Mouse (Mus musculus): ENCODE results near the gene Pyy. TPM values are rescaled to one million over a fixed set of nuclear protein-coding genes. Genes with fewer than 3 reads are reported as not detected.

Gene Pyy
- polyA plus RNA-seq, 1 experiment from 2014 or later, result not detected

DNA sequence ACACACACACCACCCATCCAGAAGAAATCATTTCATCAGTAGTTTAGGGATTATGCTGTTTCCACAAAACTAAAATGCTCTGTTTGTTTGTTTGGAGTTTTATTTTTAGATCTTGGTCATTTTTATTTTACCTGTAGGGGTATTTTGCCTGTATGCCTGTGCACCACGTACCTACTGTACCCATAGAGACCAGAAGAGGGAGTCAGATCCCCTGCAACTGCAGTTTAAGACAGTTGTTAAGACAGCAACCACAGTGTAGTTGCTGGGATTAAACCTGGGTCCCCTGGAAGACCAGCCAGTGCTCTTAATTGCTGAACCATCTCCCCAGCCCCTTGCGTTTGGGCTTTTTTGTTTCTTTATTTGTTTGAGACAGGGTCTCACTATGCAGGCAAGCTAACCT is 38.7 kb downstream of the Pyy start:
- Histone ChIP-seq H3K27ac (replicated peaks) (0 out of 2 replicates have a peak overlapping the region, but pooled peaks have one; percentile 24), H3K4me1 (peaks cover 17% of the 10 kb centered on the region), H3K4me2 (replicated peaks) (no peak overlapping the region), H3K27me3 (no peaks in the 10 kb centered on the region), H3K36me3 (no peaks in the 10 kb centered on the region), H3K9me3 (no peaks in the 10 kb centered on the region), H3K4me3 (no peak overlapping the region), H3K9ac (replicated peaks) (no peak overlapping the region)
- 37% methylated on average over 2 of the region's 2 CpGs for WGBS
- no peak for ATAC-seq (replicated peaks)

DNA sequence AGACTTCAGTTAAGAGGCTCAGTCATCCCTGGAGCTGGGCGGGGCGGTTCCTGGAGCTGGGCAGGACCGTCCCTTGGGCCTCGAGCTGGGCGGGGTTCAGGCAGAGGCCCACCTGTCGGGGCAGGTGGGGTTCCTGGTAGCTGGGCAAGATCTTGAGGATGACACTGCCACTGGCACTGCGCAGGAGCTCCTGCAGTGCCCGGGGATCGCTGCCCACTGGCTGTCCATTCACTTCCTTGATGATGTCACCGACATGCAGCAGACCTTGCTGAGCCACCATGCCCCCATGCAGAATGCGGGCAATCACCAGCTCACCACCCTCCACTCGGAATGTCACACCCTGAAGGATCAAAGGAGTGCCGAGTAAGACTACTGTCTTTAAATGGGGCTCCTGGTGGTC is 44.6 kb downstream of the Pyy start:
- H3K4me2 ChIP-seq (replicated peaks), result no peak overlapping the region
- no peaks in the 10 kb centered on the region for H3K27me3 ChIP-seq
- peaks cover 26% of the 10 kb centered on the region; the same call in 1 of the 2 replicates for H3K36me3 ChIP-seq
- peaks cover 9% of the 10 kb centered on the region; the same call in 1 of the 2 replicates for H3K4me1 ChIP-seq
- no peak overlapping the region for H3K27ac ChIP-seq (replicated peaks)
- no peak overlapping the region for H3K9ac ChIP-seq (replicated peaks)
- H3K4me3 ChIP-seq, result no peak overlapping the region
- 82% methylated on average over 13 of the region's 13 CpGs for WGBS
- H3K9me3 ChIP-seq, result no peaks in the 10 kb centered on the region
- no peak for ATAC-seq (replicated peaks)

DNA sequence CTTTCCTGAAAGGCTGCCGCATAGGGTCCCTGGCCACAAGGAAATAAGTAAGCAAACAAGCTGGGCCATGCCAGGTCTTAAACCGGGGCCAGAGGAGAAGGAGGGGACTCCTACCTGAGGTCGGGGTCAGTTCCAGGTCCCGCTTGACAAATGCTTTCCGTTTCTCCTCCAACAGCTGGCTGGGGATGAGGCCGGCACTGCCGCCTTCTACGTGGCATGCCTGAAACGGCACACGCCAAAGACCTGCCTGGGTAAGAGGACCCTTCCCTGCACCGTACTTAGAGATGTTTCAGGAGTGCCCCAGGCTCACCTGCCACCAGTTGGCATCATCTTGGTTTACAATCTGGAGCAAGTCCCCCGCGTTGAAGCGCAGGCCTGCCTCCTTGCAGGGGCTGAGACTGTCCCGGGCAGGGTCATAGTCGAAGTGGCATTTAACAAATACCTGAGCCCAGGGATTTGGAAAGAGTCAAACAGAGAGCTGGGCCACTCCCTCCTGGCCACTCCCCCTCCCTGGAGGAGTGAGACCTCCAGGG is 45.6 kb downstream of the Pyy start:
- Histone ChIP-seq H3K4me3 (no peak overlapping the region), H3K9me3 (no peaks in the 10 kb centered on the region), H3K9ac (replicated peaks) (no peak overlapping the region), H3K4me2 (replicated peaks) (no peak overlapping the region), H3K27ac (replicated peaks) (no peak overlapping the region), H3K36me3 (peaks cover 29% of the 10 kb centered on the region; the same call in 1 of the 2 replicates), H3K27me3 (no peaks in the 10 kb centered on the region), H3K4me1 (peaks cover 9% of the 10 kb centered on the region; the same call in 1 of the 2 replicates)
- ATAC-seq (replicated peaks), result no peak
- 35% methylated on average over 16 of the region's 16 CpGs for WGBS

DNA sequence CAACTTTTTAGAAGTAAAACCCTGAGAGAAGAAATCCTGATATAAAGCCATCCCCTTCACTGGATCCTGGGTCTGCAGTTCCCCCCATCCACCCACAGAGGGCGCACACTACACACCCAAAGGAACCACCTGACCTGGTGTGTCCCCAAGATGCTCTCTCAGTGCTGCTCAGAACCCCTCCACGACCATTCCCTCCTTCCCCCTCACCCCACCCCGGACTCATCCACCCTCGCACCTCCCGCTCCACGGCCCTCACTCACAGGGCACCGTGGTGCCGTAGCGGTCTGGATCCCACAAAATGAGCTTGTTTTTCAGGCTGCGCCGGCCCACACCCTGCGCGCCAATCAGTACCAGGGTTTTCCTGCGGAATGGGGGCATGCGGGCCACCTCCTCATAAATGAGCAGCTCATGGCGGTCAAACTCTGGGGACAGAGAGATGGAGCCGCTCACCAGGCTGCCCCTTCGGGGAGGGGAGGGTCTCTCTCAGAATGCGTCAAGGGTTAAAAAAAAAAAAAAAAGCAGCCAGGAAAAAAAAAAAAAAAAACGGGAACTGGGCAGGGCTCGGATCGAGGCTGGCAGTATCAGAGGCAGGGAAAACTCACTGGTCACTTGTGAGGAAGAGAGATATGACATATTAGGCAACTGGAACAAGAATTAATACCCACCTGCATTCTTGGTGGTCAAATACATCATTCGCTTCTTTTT is 46.2 kb downstream of the Pyy start:
- H3K27me3 ChIP-seq, result no peaks in the 10 kb centered on the region

More for the DNA sequence above, 46.2 kb downstream of the Pyy start:
- 5% methylated on average over 23 of the region's 23 CpGs for WGBS
- Histone ChIP-seq H3K4me2 (replicated peaks) (peak overlapping the region; percentile 72), H3K9ac (replicated peaks) (peak overlapping the region; percentile 41), H3K36me3 (peaks cover 29% of the 10 kb centered on the region; the same call in 1 of the 2 replicates), H3K27ac (replicated peaks) (no peak overlapping the region), H3K4me1 (peaks cover 9% of the 10 kb centered on the region; the same call in 1 of the 2 replicates), H3K9me3 (no peaks in the 10 kb centered on the region), H3K4me3 (peak overlapping the region; percentile 42)
- peak; percentile 83 for ATAC-seq (replicated peaks)

Other genes starting within 250 kb of the Pyy start
- 0.51 and 0.59 TPM in 2 replicates for gene Meox1, start 213.5 kb downstream of the Pyy start, polyA plus RNA-seq (2015; fragmentation: Nextera tagmentation; extraction: Ambion mirVana)
- not detected in 2 replicates for gene Sost, start 140.8 kb downstream of the Pyy start, polyA plus RNA-seq (2015; fragmentation: Nextera tagmentation; extraction: Ambion mirVana)
- gene Cfap97d1, start 123.6 kb downstream of the Pyy start, polyA plus RNA-seq (2015; fragmentation: Nextera tagmentation; extraction: Ambion mirVana), result not detected in 2 replicates
- 11.0 and 13.0 TPM in 2 replicates for gene Dusp3, start 120.8 kb downstream of the Pyy start, polyA plus RNA-seq (2015; fragmentation: Nextera tagmentation; extraction: Ambion mirVana)
- gene Mpp3, start 79.4 kb downstream of the Pyy start, polyA plus RNA-seq (2015; fragmentation: Nextera tagmentation; extraction: Ambion mirVana), result 46.2 and 48.5 TPM in 2 replicates
- gene Cd300lg, start 66.3 kb downstream of the Pyy start, polyA plus RNA-seq (2015; fragmentation: Nextera tagmentation; extraction: Ambion mirVana), result 0.11 and 0.34 TPM in 2 replicates
- gene Mpp2, start 19.3 kb downstream of the Pyy start, polyA plus RNA-seq (2015; fragmentation: Nextera tagmentation; extraction: Ambion mirVana), result 19.3 and 22.7 TPM in 2 replicates
- gene Ppy, start 6.5 kb downstream of the Pyy start, polyA plus RNA-seq (2015; fragmentation: Nextera tagmentation; extraction: Ambion mirVana), result not detected in 2 replicates
- 0.10 and 0.14 TPM in 2 replicates for gene Nags, start 37.7 kb upstream of the Pyy start, polyA plus RNA-seq (2015; fragmentation: Nextera tagmentation; extraction: Ambion mirVana)
- gene Tmem101, start 48.6 kb upstream of the Pyy start, polyA plus RNA-seq (2015; fragmentation: Nextera tagmentation; extraction: Ambion mirVana), result 37.4 and 41.6 TPM in 2 replicates
- 114 and 118 TPM in 2 replicates for gene Lsm12, start 77.5 kb upstream of the Pyy start, polyA plus RNA-seq (2015; fragmentation: Nextera tagmentation; extraction: Ambion mirVana)
- 21.5 and 23.7 TPM in 2 replicates for gene G6pc3, start 81.8 kb upstream of the Pyy start, polyA plus RNA-seq (2015; fragmentation: Nextera tagmentation; extraction: Ambion mirVana)
- gene Hdac5, start 122.3 kb upstream of the Pyy start, polyA plus RNA-seq (2015; fragmentation: Nextera tagmentation; extraction: Ambion mirVana), result 127 and 129 TPM in 2 replicates
- 5.6 and 7.0 TPM in 2 replicates for gene BC030867, start 141.1 kb upstream of the Pyy start, polyA plus RNA-seq (2015; fragmentation: Nextera tagmentation; extraction: Ambion mirVana)
- not detected in 2 replicates for gene Asb16, start 160.9 kb upstream of the Pyy start, polyA plus RNA-seq (2015; fragmentation: Nextera tagmentation; extraction: Ambion mirVana)
- gene Tmub2, start 177.1 kb upstream of the Pyy start, polyA plus RNA-seq (2015; fragmentation: Nextera tagmentation; extraction: Ambion mirVana), result 73.1 and 73.4 TPM in 2 replicates
- 27.6 and 29.5 TPM in 2 replicates for gene Atxn7l3, start 188.8 kb upstream of the Pyy start, polyA plus RNA-seq (2015; fragmentation: Nextera tagmentation; extraction: Ambion mirVana)
- 105 and 107 TPM in 2 replicates for gene Ubtf, start 211.9 kb upstream of the Pyy start, polyA plus RNA-seq (2015; fragmentation: Nextera tagmentation; extraction: Ambion mirVana)

All from forebrain, embryonic 15.5 days (tissue).